Mouse (Mus musculus) c-Kit-negative CD71-positive TER-119-positive erythroid progenitor cells, embryonic 14.5 days (primary cell): ENCODE data around the gene Trim67.
"Not testable (repeated sequence)": the region's sequence is repeated elsewhere in the genome, so short reads cannot be mapped to it uniquely, and the experiment has no call there.

Source experiments
- DNase-seq: peaks from one replicate; pipeline ENCODE4 v3.0.0-alpha.2; 2013; ENCODE audit warnings: low read depth, low spot score

Gene Trim67

DNA sequence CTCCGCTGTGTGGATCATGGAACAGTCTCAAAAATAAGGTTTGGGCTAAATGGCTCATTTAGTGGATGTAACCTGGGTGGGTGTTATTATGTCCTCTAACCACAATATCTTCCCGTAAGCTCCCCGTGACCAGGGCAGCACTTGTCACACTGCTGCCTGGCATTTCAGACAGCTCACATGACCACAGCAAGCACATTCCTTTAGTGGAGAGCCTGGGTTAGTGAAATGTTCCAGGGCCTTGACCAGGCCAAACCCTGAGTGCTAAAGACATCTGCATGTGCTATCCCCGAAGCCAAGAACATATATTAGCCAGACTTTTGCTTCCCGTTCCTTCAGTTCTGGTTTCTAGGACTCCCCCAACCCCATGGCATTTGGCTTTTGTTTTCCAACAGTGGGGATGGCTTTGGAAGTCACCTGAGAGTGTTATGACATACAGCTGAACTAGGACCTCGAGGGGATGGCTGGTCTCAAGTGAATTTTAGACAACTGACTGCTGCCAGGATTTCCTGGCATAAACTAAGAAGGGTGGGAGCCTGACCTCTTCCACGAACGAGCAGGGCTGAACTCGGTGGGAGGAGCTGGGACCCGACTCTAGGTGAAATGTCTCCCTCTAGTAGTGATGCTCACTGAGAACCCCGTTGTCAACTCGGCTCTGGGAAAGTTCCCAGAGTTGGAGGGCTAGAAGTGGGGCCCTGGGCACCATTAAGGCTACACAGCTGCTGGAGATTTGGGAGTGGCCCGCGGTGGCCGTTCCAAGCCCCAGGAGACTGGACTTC lies 40.7 kb downstream of the Trim67 start:
- DNase-seq: no peak

DNA sequence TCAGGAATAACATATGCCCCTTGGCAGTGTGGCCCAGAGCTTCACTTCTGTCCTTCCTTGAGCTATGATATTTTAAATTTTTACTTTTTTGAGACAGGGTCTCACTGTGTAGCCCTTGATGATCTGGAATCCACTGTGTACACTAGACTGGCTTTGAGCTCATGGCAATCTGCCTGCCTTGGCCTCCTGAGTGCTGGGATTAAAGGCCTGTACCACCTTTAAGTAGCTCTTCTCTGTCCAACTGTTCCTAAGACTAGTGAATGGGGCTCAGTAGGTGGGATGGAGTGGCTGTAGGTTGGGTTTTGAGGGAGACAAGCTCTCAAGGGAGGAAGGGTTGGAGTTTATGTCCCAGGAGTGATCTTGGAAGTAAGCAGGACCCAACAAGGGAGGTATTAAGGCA lies 43.0 kb downstream of the Trim67 start:
- no peak for DNase-seq

DNA sequence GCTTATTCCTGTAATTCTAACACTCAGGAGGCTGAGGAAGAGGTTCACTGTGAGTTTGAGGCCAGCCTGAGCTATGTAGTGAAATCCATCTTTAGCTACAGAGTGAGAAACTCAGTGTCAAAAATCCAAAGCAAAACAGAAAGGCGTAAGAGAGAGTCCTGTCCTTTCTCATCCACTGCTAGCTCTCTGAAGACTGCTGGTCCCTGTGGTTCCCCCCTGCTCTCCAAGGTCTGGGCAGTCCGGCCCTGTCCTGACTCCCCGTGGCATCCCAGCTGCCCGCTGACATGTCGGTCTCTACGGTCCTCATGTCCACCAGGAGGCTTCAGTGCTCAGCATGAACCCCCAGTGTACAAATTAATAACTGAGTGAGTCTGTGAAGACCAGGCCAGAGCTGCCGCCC lies 43.4 kb downstream of the Trim67 start:
- DNase-seq: no peak

DNA sequence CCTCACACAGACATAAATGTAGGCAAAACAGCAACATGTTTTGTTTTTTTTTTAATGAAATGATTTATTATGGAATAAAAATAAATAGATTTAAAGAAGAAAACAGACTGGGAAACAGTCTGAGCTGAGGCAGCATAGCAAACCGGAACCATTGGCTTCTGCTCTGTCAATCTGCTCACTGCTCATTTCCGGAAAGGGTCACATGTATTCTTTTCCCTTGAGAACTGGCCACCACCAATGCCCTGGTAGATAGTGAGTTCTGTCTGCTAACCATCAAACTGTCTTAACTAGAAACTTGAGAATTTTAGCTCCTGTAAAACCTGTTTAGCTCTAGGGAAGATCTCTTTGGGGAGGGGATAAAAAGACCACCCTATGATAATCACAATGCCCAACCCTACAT lies 44.0 kb downstream of the Trim67 start:
- DNase-seq: no peak

DNA sequence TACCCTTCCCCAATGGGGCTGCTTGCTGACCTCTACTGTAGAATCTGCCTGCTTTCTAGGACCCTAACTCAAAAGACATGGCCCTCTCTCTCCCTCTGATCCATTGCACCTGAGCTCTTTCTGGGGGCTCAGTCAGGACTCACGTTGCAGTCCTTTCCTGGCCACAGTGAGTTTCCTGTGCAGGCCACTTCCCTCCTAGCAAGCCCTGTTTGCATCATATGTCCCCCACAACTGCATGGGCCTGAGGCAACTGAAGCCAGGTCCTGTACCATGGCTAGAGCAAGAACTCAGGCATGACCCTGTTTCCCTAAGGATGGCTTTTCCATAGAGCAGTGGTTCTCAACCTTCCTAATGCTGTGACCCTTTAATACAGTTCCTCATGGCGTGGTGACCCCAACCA lies 45.1 kb downstream of the Trim67 start:
- no peak for DNase-seq

DNA sequence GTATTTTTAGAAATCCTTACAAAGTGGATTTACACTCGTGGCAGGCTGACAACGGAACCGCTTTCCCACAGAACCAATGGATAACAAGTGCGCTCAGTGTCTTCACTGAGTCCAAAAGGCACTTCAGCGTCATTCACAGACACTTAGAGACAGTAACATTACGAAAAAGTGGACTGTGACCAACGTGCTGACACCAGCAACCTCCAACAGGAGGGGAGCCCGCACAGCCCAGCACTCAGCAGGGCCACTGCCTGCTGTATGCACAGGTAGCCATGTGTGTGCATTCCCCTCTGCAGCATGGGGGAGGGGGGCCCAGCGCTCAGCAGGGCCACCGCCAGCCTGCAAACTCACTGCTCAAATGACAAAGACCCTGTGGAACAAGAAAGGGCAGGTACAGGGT lies 46.5 kb downstream of the Trim67 start:
- no peak for DNase-seq

DNA sequence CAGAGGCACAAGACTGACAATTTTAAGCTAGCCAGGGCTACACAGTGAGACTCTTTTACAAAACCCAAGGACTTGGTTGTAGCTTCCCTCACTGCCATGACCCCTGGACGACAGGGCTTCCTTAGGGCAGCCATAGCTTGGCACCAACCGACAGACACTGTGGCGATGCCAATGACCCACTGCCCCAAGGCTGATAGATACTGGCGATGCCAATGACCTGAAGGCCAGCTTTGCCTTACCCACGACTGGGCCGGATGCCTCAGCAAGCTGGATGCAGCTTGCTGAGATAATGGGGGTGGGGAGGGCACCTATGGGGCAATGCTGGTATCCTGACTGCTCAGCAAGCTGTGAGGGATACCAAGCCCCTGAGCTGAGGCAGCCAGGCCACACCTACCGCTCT lies 48.0 kb downstream of the Trim67 start:
- no peak for DNase-seq

DNA sequence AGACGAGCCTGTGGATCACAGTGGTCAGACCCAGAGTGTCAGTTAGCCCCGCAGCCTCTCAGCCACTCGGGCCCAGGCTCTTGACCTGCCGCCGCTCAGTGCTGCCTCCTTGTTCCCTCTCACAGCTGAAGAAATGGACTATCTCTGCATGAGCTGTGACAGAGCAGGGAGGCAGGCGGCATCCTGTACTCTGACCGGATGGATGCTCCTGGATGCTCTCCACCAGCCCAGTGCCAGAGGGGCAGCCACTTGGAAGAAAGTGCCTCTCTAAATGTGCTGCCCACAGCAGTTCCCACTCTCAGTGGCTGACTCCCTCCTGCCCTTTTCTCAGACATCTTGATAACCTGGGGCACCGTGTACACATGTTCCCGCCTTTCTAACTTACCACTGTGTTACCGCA lies 48.9 kb downstream of the Trim67 start:
- no peak for DNase-seq

DNA sequence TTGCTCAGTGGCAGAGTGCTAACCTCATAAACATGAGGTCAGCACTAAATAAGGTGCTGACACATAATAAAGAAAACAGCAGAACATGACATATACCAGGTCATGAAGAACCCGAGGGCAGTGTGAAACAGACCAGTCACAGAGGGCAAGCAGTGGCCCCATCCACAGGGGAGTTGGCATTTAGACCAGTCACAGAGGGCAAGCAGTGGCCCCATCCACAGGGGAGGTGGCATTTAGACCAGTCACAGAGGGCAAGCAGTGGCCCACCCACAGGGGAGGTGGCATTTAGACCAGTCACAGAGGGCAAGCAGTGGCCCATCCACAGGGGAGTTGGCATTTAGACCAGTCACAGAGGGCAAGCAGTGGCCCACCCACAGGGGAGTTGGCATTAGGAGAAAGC lies 50.0 kb downstream of the Trim67 start:
- DNase-seq: not testable (repeated sequence)

DNA sequence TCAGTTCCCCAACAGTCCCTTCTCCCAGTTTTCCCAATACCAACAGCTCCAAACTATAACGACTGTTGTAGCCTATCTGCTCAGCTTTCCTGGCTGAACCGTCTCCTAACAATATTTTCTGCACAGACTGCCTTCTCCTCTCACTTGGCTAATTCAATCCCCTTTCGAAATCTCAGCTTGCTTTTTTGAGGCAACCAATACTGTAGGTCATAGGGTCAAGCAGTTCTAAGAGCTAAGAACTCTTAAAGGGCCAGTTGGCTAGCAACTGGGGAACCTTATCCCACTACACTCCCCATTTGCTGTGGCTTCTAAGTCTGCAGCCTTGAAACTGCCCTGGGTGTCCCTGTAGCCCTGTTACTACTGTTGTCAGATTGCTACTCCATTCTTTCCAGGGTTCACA lies 52.2 kb downstream of the Trim67 start:
- DNase-seq: no peak

DNA sequence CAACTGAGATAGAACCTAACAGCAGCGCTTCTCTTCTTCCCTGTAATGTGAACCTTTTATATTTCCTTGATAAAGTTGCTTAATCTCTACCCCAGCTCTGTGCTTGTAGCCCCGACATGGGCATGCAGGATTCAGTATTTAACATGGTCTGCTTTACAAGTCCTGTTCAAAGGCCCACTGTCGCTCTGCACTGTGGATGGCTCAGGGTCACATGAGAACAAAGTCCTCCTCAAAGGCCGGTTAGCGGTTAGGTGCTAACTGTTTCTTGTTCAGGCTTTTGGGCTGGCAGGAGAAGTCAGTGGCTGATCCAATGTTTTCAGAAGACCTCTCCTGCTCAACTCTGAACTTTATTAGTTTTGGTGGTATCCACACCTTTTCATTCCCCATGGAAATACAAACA lies 52.7 kb downstream of the Trim67 start:
- DNase-seq: no peak

DNA sequence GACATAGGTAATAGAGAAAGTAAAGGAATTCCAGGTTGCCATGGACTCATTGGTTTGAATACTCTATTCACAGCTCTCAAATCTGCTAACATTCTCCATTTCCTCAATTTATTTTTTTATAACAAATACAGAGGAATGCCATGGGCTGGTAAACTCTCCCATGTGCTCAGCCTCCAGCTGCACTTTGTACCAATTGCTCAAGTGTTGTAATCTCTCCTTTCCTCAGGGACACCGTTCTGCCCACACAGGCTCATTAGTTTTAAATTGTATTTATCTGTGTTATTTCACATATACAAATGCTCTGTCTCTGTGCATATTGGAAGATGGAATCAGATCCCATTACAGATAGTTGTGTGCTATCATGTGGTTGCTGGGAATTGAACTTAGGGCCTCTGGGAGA lies 60.6 kb downstream of the Trim67 start:
- DNase-seq: no peak

DNA sequence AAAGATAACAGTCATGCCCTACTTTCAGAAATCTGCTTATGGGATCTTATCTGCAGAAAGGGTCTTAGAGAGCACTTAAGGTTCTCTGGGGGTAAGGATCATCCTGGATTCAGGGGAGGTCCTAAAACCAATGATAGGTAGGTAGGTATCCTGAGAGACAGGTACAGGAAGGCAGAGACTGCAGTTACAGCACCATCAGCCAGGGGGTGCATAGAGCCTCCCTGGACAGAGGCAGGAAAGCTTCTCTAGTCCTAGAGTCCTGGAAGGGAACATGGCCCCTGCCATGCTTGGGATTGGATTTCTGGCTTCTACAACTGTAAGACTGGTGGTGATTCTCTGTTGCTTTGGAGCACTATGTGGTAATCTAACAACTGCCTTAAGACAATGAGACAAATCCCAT lies 66.6 kb downstream of the Trim67 start:
- DNase-seq: no peak

DNA sequence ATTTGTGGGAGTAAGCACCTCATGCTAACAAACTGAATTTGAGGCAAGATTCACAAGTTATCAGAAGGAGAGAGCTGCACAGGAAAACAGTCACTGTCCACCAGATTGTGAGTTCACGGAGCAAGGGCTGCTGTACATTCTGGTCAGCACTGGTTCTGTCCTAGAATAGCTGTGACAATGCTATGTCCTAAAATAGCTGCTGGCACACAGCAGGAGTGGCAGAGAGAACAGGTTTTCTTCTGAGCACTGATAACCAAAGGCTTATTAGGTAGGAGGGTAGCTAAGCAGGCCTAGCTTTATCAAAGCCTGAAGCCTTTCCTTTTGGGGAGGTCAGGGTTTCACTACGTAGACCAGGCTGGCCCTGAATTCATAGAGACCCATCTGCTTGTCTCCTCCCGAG lies 67.3 kb downstream of the Trim67 start:
- DNase-seq: no peak

DNA sequence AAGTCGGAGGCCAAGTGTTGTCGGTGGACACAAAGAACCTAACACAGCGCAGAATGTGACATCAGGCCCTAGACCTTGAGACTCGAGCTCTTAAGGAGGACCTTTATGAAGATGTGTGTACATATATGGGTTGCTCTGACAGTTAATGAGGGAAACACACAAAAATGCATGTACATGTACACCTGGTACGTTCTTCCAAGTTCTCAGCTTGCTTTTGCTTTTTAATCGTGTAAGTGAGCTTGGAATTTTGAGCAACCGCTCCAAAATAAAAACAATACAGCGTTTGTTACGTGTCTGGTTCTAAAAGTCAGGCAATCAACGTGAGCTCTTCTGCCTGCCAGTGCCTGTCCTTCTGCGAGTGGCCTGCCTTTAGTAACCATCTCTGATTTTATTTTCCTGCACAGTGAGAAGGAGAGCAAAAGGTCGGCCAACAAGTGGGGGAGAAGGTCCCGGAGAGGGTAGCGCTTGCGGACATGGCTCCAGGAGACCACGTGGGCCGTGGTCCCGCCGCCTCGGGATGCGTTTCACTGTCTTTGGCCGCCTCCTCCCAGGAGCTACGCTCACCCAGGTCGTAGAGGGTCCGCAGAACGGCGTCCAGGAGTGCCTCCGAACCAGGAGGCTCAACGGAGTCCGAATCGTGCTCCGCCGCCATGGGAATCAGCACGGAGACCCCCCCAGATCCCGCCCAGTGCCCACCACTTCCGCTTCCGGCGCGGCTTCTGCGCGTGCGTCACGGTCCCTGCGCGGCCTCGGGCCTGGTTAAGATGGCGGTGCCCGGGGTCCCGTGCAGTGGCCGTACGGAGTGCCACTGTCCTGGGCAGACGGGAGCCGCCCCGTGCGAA lies 69.7 kb downstream of the Trim67 start, which contains the start of the genes Gnpat and 2810004N23Rik:
Gene Gnpat (plus strand): TSS at position 713 of the 842 bp plus-strand sequence.
Gene 2810004N23Rik (minus strand): TSS at position 800 of the 842 bp plus-strand sequence.
- DNase-seq: peak; percentile 61

DNA sequence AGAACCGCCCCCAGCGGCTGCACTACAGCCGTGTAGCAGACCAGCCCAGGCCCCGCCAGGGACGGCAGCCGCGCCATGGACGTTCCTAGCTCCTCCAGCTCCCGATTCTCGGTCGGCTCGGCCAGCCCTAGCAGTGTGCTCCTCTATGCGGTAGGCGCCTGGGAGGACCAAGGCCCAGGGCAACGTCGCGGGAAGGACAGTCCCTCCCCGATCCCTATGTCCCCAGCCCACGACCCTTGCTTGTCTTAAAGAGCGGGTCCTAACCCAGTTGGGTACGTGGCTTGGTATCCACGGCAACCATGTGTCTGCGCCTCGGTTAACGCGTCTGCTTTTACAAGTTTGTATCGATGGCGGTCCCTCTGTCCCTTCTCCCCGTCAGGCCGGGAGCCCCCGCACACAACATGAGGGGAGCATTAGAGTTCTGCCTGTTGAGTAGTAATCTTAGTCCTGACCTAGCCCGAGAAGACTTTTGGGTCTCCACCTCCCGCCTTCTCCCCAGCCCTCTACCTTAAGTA lies 70.3 kb downstream of the Trim67 start:
- DNase-seq: no peak

DNA sequence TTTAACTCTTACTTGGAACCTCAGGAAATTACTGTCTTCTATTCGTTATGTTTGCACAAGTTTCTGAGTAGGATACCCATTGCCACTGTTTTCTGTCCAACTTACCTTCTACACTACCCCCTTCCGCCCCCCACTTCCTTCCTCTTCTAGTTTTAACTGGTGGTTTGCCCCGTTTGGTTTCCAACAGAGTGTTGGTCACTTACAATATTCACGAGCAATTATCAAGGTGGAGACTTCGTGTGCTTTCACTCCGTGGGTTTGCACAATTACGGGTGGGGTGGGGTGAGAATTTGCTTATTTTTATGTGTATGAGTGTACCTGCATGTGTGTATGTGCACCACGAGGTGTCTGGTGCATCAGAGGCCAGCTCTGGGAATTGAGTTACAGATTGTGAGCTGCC lies 70.8 kb downstream of the Trim67 start:
- DNase-seq: no peak

DNA sequence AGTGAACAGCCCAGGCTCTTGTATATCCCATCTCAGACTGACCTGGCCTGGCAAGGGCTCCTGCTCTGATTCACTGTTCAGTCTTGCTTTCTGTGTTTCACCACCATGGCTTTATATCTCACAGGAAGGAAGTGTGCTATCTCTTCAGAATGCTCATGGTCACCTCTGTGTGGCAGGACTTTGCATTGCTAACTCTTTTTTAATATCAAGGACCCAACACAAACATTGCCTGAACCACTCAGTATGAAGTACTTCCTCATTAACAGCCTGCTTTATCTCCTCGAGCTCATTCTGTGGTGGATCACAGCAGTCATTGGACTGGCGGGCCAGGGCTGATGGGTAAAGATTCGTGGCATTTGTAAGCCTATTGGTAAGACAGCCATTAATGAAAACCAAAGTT lies 73.8 kb downstream of the Trim67 start:
- no peak for DNase-seq

DNA sequence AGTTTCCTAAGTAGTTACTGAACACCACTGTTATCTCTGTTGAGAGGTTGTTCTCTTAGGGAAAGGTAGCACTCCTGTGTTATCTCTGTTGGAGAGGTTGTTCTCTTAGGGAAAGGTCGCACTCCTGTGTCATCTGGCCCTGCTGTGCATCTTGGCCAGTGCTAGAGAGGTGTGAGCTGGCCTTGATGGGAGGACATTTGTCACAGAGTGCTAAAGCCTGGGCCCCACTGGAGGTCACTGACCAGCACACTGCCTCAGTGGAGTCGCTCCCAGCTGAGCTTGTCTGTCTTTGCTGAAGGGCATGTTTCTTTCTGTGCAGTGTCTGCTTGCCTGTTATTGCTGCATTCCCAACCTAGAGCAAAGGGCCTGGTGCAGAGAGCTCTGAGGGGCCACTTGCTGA lies 74.2 kb downstream of the Trim67 start:
- no peak for DNase-seq

DNA sequence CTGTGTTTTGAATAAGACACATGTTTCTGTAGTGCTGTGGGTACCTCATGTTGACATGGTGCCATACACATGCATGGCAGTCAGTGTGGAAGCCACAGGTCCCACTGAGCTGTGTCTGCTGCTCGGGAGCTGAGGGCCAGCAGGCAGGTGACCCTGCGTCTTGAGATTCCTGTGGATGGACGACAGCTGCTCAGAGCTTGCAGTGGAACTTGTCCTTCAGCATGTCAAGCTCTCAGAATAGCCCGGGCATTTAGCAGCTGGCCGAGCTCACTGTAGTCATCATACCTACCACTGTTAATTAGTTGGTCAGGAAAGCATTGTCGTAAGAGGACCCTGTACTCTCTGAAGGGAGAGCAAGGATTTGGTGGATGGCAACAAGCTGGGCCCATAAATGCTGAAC lies 76.8 kb downstream of the Trim67 start:
- DNase-seq: no peak

DNA sequence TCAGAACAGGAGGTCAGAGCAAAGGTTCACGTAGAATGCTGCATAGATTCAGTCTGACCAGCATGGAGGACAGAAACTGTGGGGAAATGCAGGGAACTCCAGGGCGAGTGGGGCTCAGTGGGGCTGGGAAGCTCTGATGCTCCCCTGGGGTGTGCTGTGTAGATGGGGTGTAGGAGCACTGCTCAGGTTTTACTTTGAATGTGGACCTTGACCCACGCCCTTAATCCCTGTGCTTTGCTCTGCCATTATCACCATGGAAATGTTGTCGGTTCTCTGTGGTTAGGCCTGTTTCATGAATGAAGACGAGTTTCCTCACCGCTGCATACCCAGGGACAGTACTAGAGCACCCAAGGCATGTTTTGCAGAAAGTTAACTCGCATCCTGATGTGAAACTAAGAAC lies 78.6 kb downstream of the Trim67 start:
- DNase-seq: no peak

DNA sequence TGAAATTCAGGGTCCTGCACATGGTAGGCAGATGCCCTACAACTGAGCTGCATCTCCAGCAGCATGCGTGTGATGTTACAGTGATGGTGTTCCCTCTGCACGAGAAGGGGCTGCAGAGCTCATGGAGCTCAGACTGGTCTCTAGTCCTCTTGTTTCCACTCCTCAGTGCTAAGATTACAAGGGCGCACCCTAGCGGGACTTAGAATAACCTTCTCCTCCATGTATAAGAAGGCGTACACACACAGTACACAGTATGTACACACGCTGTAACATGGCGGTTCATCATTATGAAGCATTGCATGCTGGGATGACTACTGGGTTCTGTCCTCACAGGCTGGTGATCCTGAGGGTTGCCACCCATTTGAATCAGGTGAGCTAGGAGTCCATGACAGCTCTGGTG lies 79.2 kb downstream of the Trim67 start:
- DNase-seq: no peak

DNA sequence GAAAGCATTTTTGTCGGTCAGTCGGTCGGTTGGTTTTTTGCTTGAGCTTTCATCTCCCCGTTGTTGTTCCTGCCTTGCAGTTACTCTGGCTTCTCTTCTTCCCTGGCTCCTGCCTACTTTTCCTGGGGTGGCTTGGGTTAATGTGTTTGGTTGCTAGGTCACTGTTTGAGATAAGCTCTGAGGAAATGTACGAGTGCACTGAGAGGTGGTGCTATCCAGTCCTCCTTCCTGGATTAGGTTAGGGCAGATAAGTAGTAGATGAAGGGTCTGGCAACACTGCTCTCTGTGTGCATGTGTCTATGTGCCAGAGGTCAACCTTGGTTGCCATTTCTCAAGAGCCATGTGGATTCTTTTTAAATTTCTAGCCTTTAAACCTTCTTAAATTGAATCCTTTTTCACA lies 79.8 kb downstream of the Trim67 start:
- DNase-seq: no peak
